Mouse (Mus musculus) thymus, adult 18-20 months (tissue): ENCODE results near the gene Ntng2.

Source experiments
- DNase-seq, 2 experiments: peaks; one replicate each; pipeline ENCODE4 v3.0.0; 2022; ENCODE audit warnings: mixed read lengths in 2 of 2

The Ntng2 gene

DNA sequence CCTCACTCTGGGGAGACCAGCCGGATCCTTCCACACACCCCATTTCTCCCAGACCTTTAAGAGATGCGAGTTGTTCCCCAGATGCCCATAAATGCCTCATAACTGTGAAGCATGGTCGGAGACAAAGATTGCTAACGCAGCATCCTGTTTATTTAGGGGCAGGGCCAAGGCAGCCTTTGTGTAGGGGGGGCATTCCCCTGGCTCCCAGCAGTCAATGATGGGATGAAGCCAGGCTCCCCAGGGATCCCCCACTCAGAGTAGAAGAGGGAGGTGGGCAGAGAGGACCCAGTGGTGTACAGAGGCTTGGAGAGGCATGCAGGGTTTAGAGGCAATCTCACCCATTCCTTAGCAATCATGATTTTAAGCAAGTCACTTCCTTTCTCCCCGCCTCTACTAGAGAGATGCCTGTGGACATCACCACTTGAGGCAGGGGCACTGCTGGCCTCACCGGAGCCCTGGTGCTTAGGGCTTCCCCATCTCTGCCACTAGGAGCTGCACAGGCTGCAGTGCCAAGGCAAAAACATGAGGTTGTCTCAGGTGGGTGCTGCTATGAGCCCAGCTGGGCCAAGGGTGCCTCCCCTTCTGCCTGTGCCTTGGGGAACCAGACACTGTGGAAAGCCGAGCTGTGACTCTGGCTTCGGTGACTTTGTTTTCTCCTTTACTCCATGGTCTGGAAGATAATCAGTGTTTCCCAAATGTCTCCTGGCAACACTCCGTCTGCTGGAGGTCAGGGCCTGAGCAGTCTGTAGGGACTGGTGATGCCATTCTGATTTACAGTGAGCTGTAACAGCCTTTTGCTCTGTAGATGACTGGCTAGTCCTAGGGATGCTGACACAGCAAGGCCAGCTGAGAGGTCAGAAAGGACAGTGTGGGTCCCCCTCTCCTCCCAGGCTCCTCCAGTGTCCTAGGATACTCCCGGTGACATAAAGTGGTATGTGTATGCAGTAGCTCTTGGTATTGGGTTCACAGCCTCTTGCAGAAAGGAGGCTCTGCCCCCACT, 61.3 kb downstream of the Ntng2 start:
- no peak for DNase-seq

DNA sequence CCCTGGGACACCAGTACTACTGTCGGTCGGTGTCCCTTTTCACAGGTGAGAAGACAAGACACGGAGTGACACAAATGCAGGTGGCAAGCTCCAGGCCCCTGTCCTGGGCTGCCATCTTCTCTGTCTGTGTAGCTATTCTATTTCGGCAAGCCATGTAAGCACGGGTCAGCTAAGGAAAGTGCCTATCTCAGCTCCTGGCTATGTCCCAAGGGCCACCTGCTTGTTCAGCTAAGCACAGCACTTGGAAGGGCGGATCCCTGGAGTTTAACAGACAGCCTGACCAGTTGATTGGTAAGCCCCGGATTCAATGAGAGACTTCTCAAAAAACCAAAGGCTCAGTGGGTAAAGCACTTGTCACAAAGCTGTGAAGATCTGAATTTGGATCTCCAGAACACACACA, 62.4 kb downstream of the Ntng2 start:
- DNase-seq = no peak

DNA sequence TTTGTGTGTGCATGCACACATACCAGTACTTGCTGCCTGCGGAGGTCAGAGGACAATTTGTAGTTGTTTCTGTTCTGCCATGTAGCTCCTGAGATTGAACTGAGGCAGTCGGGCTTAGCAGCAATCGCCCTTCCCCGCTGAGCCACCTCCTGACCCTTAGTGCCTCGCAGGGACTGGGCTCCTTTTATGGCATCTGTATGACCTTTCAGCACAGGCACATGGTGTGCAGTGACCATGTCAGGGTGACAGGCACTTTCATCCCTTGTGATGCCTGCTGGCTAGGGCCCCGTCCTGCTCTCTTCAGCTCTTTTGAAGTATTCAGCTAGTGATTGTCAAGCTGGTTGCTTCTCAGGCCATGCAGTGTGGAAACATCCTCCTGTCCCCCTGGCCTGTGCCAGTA, 66.6 kb downstream of the Ntng2 start:
- DNase-seq = no peak

DNA sequence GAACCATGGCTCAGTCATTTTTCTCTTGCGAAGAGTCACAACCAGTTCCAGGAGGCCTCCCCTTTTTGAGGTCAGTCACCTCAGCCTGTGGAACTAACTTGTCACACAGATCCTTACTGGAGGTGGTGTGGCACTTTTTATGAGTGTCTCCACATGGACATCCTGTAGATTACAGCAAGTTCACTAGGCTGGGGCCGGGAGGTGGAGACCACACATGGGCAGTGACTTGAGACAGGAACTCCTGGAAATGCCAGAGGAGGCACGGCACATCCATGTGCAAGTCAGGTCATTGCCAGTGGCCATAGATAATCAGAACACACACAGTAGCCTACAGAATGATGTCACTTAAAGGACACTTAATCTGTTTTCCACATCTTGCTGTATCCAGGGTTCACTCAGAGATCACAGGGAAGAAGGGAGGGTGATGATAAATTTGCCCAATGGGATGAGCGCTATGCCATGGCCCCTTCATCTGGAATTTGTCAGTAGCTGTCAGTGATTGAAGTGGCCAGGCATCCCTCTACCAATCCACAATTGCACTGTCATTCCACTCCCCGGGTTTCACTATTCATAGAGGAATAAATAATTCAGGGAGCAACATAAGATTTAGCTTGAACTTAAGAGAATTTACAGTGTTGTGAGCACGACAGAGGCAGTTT, 69.4 kb downstream of the Ntng2 start:
- no peak for DNase-seq

DNA sequence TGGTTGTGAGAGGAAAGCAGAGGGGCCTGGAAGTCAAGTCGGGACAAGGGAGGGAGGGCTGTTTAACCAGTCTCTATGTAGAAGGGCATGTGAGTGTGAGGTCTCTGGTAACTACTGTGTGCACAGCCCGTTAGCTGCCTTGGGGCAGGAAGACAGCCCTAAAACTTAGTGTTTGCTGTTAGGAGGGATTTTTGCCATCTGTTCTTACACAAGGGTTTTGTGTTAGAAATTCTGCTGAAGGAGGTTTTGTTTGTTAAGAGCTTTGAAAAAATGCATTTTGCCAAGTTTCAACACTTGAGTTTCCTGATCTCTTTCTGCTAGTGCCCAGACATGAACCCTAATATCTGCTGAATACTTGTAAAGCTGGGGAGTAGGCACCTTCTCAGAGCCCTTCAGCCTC, 71.7 kb downstream of the Ntng2 start:
- no peak for DNase-seq

DNA sequence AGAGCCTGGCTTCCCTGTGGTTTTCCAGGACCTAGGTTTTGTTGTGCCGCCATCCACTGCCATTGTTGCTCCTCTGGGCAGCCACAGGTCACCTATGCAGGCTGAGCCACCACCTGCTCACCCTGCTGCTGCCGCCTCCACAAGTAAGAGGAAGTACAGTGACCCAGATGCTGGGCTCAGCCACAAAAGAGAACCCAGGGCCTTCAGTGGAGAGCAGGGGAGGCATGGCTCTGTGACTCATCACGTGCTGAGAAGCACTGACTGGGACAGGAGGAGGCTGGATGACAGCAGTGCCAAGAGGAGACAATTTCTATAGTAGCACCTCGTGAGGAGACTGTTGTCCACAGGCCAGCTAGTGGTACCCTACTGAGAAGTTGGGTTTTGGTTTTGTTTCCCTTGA, 73.0 kb downstream of the Ntng2 start:
- DNase-seq = no peak

DNA sequence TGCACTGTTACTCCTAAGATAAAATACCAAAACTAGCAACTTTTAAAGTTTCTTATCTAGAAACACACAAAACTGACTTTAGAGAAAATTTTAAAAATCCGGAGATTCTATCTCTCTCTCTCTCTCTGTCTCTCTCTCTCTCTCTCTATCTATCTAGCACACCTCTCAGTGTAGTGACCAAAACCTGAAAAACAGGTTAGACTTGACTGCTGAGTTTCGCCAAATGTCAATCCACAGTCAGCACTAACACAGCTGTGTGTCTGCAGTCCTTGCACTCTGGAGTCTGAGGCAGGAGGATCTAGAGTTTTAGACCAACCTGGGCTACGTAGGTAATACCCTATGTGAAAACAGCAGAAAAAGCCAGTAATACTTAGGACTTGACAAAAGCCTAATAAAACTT, 77.9 kb downstream of the Ntng2 start:
- DNase-seq = no peak

DNA sequence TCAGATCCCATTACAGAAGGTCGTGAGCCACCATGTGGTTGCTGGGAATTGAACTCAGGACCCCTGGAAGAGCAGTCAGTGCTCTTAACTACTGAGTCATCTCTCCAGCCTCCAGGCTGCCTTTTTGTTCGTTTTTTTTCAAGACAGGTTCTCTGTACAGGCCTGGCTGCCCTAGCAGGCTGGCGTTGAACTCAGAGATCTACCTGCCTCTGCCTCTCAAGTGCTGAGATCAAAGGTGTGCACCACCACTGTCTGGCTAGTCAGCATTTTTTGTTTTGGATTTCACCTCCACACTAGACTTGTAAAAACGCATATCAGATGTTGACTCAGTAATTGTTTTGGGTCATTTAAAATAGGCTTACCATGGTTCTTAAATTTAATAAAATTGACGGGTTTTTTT, 84.7 kb downstream of the Ntng2 start:
- DNase-seq = no peak

DNA sequence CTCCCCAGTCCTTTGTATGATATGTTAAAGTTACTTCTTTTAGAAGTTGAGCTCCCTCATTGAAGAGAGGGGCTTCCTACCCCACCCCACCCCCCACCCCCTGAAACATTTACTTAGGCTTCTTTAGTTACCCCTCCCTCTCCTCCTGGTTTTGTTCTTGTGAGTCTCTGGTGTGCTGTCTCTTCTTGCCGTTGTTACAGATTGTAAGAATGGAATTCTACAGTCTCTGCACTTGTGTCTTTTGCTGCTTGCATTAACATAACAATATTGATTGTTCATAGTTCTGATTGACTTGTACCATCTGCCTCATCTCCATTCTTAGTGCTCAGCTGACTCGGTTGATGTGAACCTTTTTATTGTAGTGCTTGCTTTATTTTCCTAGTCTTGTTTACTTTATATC, 100.9 kb downstream of the Ntng2 start:
- no peak for DNase-seq
